Mouse (Mus musculus) megakaryocyte, embryonic 14.5 days (primary cell): ENCODE data around the gene Ptcra. TPM values are rescaled to one million over a fixed set of nuclear protein-coding genes. Genes with fewer than 3 reads are reported as not detected.
"Not testable (repeated sequence)": the region's sequence is repeated elsewhere in the genome, so short reads cannot be mapped to it uniquely, and the experiment has no call there.

Source experiments
- H3K27me3 ChIP-seq: replicated peaks from 2 replicates; pipeline ENCODE3; 2012; ENCODE audit warnings: inconsistent platforms
- H3K36me3 ChIP-seq: replicated peaks from 2 replicates; pipeline ENCODE3; 2012; ENCODE audit warnings: low read length, inconsistent platforms, mixed read lengths
- H3K4me1 ChIP-seq: 2 replicates; pipeline ENCODE4 v1.6.1; 2012; ENCODE audit warnings: inconsistent platforms
- H3K4me3 ChIP-seq: replicated peaks from 2 replicates; pipeline ENCODE3; 2012; ENCODE audit warnings: moderate library complexity, mild to moderate bottlenecking, inconsistent platforms
- H3K9me3 ChIP-seq: 2 replicates; pipeline ENCODE4 v1.6.1; 2012; ENCODE audit warnings: inconsistent platforms
- FLI1 ChIP-seq: IDR thresholded peaks from 2 replicates; pipeline ENCODE4 v1.6.1; 2012; ENCODE audit warnings: low read length, inconsistent platforms, mixed read lengths
- GATA1 ChIP-seq: IDR thresholded peaks from 3 replicates; pipeline ENCODE4 v1.6.1; 2012; ENCODE audit warnings: mixed read lengths, low read length, inconsistent platforms, borderline replicate concordance
- polyA plus RNA-seq: library from polyadenylated mRNA; stranded (reverse); fragments of >175 nt; gene quantifications from 2 replicates; pipeline ENCODE4 v1.2.3, GENCODE M21; 2012; ENCODE audit warnings: low replicate concordance; ENCODE audit not compliant: insufficient read depth

Gene Ptcra
- not detected in 2 replicates for polyA plus RNA-seq

- Histone ChIP-seq H3K9me3 (no peaks in the 10 kb centered on the region), H3K27me3 (peaks cover 6% of the 10 kb centered on the region), H3K4me1 (peaks cover 15% of the 10 kb centered on the region), H3K36me3 (no peaks in the 10 kb centered on the region), H3K4me3 (no peak within 1 kb of the TSS)
- TF ChIP-seq FLI1 (no peak), GATA1 (no peak)
Observed at GRCm38 (mm10) chr17:46763544-46763943, at the start of gene Ptcra. Ptcra (minus strand) TSS chr17:46763712.

- H3K4me3 ChIP-seq, result no peak overlapping the region
- peaks cover 10% of the 10 kb centered on the region for H3K4me1 ChIP-seq
- H3K27me3 ChIP-seq, result no peaks in the 10 kb centered on the region
- H3K36me3 ChIP-seq, result peaks cover 80% of the 10 kb centered on the region
- TF ChIP-seq FLI1 (no peak), GATA1 (no peak)
- H3K9me3 ChIP-seq, result no peaks in the 10 kb centered on the region
Observed at GRCm38 (mm10) chr17:46812442-46812841, 48.9 kb upstream of the Ptcra start.

GRCm38 (mm10) chr17:46810672-46811071 is 47.2 kb upstream of the Ptcra start:
- no peak overlapping the region for H3K4me3 ChIP-seq
- no peaks in the 10 kb centered on the region for H3K27me3 ChIP-seq
- H3K4me1 ChIP-seq, result peaks cover 20% of the 10 kb centered on the region
- H3K9me3 ChIP-seq, result no peaks in the 10 kb centered on the region
- TF ChIP-seq GATA1 (no peak), FLI1 (no peak)
- H3K36me3 ChIP-seq, result peaks cover 83% of the 10 kb centered on the region

GRCm38 (mm10) chr17:46809131-46809830 is 45.8 kb upstream of the Ptcra start:
- Histone ChIP-seq H3K27me3 (no peaks in the 10 kb centered on the region), H3K36me3 (peaks cover 85% of the 10 kb centered on the region), H3K9me3 (no peaks in the 10 kb centered on the region), H3K4me3 (no peak overlapping the region), H3K4me1 (peaks cover 20% of the 10 kb centered on the region)
- no peak for TF ChIP-seq GATA1
- TF ChIP-seq FLI1, result no peak

- Histone ChIP-seq H3K4me3 (no peak overlapping the region), H3K9me3 (no peaks in the 10 kb centered on the region), H3K36me3 (peaks cover 78% of the 10 kb centered on the region), H3K4me1 (peaks cover 20% of the 10 kb centered on the region), H3K27me3 (no peaks in the 10 kb centered on the region)
- no peak for TF ChIP-seq FLI1
- TF ChIP-seq GATA1, result no peak
Observed at GRCm38 (mm10) chr17:46808376-46808775, 44.9 kb upstream of the Ptcra start.

- Histone ChIP-seq H3K4me3 (no peak overlapping the region), H3K4me1 (peaks cover 41% of the 10 kb centered on the region), H3K36me3 (peaks cover 66% of the 10 kb centered on the region), H3K27me3 (no peaks in the 10 kb centered on the region), H3K9me3 (no peaks in the 10 kb centered on the region)
- TF ChIP-seq GATA1 (no peak), FLI1 (no peak)
Observed at GRCm38 (mm10) chr17:46801761-46802160, 38.2 kb upstream of the Ptcra start.

- Histone ChIP-seq H3K36me3 (peaks cover 47% of the 10 kb centered on the region), H3K27me3 (no peaks in the 10 kb centered on the region), H3K9me3 (no peaks in the 10 kb centered on the region), H3K4me1 (peaks cover 45% of the 10 kb centered on the region), H3K4me3 (no peak overlapping the region)
- no peak for TF ChIP-seq FLI1
- TF ChIP-seq GATA1, result no peak
Observed at GRCm38 (mm10) chr17:46799680-46800079, 36.2 kb upstream of the Ptcra start.

GRCm38 (mm10) chr17:46797386-46797785 is 33.9 kb upstream of the Ptcra start:
- Histone ChIP-seq H3K9me3 (no peaks in the 10 kb centered on the region), H3K27me3 (no peaks in the 10 kb centered on the region), H3K4me1 (peaks cover 47% of the 10 kb centered on the region), H3K4me3 (no peak overlapping the region), H3K36me3 (peaks cover 41% of the 10 kb centered on the region)
- TF ChIP-seq FLI1, result no peak
- TF ChIP-seq GATA1, result no peak

GRCm38 (mm10) chr17:46796743-46797142 is 33.2 kb upstream of the Ptcra start:
- Histone ChIP-seq H3K4me1 (peaks cover 41% of the 10 kb centered on the region), H3K36me3 (peaks cover 35% of the 10 kb centered on the region), H3K27me3 (no peaks in the 10 kb centered on the region), H3K4me3 (peak overlapping the region; percentile 40), H3K9me3 (no peaks in the 10 kb centered on the region)
- TF ChIP-seq GATA1 (no peak), FLI1 (no peak)

GRCm38 (mm10) chr17:46792963-46793362 is 29.5 kb upstream of the Ptcra start:
- Histone ChIP-seq H3K4me3 (no peak overlapping the region), H3K4me1 (peaks cover 28% of the 10 kb centered on the region), H3K27me3 (peaks cover 8% of the 10 kb centered on the region), H3K36me3 (no peaks in the 10 kb centered on the region), H3K9me3 (no peaks in the 10 kb centered on the region)
- TF ChIP-seq GATA1, result no peak
- no peak for TF ChIP-seq FLI1

GRCm38 (mm10) chr17:46787974-46788373 is 24.5 kb upstream of the Ptcra start:
- H3K27me3 ChIP-seq, H3K9me3 ChIP-seq, H3K36me3 ChIP-seq, H3K4me3 ChIP-seq: not testable (repeated sequence)
- peaks cover 12% of the 10 kb centered on the region for H3K4me1 ChIP-seq
